Mouse (Mus musculus) ZHBTc4 (cell line): ENCODE measurements around the gene Abca17.

Experiments
- DNase-seq: peaks from one replicate; pipeline ENCODE4 v3.0.0-alpha.2; 2011; ENCODE audit warnings: low read depth, low spot score

Abca17 gene

DNA sequence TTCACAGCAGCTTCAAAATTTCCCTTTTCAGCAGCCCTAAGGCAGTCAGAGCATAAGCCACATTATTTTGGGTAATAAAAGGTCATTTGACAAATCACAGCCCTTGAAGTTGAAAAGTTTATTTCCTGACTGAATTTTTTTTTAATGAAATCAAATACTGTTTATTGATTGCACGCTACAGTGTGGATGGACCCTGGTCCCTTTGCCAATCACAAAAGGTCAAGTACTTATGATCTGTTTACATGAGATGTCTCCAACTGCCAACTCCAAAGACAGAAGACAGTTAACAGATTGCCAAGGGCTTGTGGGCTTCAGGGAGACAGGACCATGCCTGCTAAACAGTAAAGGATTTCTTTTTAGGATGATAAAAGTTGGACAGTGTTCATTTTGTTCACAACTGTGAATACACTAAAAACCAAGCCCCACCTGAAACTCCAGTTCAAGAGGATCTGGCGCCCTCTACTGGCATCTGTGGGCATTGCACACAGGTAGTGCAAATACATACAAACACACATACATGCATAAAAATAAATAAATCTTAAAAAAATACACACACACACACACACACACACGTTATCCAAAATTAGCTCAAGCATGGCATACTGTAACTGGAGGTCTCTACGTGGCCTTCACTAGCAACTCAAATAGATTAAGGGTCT lies 107.4 kb downstream of the Abca17 start:
- DNase-seq: peak; percentile 79

DNA sequence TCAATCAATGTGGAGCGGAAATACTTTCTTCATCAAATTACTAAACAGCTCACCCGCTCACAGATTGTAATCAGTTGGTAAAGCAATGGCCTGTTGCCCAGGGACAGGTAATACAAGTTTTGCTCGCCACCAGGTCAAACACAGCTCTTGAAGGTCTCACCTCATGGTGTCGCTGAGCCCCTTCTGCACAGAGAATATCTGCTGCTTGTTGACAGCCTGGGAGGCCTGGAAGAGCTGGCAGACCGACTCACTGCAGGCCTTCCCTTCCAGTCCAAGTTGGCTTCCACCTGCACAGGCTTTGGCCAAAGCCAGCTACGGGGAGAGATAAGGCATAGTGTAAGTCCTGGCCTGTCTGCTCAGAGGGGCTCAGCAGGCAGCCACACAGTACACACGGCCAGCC lies 113.9 kb downstream of the Abca17 start:
- no peak for DNase-seq

DNA sequence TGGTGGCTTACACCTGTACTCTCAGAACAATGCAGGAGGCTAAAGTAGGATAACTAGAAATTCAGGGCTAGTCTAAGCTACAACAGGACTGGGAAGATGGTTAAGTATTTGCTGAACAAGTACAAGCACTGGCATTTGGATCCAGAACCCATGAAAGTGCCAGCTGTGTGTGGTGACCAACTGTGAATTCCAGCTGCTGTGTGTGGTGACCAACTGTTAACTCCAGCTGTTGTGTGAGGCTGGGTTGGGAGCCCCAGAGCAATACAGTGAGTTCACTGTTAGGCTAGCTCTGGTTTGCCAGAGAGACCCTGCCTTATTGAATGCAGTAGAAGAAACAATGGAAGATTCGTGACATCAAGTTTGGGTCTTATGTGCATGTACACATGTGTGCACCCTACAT lies 114.4 kb downstream of the Abca17 start:
- DNase-seq: no peak

DNA sequence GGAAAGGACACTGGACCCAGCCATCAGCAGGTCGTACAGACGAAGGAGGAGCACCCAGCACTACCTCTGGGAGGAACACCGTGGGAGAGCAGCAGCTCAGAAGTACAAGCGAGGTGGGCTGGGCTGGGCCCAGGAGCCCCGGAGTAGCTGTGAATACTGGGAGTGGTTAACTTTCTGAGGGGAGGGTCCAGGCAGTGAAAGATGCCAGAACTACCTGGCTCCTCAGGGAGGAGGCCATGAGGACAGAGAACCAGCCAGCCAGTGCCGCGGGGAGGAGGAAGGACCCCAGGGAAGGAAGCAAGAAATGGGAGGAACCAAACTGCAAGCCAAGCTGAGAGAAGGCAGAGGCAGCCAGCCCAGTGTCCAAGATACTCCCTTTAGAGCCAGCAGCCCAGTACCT lies 122.9 kb downstream of the Abca17 start:
- peak; percentile 60 for DNase-seq

DNA sequence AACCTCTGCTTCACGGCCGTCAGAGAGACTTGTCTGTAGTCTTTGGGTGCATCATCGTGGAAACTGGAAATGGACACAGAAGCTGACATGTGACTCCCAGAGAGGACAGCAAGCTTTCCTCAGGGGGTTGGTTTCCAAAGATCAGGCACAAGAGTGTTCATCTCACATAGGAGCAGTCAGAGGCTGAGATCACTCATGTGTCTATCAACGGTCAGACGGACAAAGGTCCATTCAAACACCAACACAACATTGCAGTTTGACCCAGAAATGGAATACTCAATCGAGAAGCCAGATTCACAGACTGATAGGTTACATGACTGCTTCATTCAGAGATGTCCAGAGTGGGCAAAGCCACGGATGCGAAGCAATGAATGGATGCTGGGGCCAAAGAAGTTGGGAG lies 124.1 kb downstream of the Abca17 start:
- DNase-seq: no peak

DNA sequence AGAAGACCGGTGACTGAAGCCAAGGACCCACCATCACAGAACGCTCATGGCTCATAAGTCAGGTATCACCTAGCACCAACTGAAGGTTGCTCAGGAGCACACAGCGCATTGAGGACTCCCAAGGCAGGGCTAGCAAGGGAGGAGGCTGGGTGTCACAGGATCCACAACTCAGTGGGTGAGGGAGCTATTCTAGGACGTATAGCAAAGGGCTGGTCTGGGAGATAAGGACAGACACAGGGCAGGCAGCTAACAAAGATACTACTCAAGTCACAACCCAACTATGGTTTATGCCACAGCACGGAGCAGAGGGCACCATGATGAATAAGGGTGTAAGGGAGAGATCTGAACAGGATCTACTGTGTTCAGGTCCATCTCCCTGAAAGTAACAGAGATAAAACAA lies 125.0 kb downstream of the Abca17 start:
- DNase-seq: no peak

DNA sequence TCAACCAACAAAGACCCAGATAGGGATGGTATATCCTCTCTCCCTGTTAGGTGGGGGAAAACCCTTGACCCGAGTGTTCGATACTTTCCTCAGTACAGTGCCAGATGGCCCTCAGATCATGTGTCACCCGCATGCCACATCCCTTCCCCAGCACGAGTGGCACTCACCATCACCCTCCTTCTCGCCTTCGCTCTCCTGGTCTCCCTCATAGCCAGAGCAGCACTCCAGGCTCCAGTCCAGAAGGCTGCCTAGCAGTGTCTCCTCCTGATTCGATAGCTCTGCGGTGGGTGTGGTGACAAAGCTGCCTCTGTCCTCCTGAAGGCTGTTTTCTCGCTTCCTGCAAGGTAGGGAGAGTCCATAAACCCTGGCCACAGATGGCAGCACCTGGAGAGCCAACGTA lies 126.1 kb downstream of the Abca17 start:
- DNase-seq: no peak

DNA sequence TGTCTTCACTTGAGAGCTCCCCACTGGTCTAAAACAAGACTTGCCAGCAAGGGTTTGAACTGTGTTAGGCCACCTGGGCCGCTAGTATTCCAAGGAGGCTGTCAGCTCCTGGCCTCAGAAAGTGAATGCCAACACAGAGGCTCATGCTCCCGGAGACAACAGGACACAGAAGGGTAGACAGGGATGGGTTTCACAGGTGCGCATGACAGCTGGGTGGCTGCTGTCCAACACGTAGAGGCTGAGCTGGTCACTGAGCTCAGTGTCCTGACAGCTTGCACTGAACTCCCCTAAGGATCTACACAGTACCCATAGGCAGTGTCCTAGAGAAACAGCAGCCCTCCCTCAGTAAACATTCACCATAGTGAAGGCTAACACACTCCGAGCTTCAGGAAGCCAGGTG lies 127.4 kb downstream of the Abca17 start:
- DNase-seq: no peak

DNA sequence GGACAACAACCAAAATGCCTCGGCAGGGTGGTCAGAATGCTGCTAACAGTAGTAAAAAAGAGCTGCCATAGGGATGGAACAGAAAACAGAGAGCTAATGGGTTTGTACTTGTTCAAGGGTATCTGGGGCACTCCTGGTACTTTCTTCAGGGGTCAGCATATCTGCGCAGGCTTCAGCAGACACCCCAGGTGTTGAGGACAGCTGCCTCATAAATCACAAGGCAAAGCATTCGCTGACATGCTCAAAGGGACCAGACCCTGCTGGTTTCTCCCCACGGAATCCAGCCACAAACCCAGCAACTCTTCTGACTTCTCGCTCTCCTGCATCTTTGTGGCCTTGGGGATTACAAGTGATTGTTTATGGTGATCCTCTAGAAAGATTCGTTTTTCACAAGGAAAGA lies 128.2 kb downstream of the Abca17 start:
- DNase-seq: no peak

DNA sequence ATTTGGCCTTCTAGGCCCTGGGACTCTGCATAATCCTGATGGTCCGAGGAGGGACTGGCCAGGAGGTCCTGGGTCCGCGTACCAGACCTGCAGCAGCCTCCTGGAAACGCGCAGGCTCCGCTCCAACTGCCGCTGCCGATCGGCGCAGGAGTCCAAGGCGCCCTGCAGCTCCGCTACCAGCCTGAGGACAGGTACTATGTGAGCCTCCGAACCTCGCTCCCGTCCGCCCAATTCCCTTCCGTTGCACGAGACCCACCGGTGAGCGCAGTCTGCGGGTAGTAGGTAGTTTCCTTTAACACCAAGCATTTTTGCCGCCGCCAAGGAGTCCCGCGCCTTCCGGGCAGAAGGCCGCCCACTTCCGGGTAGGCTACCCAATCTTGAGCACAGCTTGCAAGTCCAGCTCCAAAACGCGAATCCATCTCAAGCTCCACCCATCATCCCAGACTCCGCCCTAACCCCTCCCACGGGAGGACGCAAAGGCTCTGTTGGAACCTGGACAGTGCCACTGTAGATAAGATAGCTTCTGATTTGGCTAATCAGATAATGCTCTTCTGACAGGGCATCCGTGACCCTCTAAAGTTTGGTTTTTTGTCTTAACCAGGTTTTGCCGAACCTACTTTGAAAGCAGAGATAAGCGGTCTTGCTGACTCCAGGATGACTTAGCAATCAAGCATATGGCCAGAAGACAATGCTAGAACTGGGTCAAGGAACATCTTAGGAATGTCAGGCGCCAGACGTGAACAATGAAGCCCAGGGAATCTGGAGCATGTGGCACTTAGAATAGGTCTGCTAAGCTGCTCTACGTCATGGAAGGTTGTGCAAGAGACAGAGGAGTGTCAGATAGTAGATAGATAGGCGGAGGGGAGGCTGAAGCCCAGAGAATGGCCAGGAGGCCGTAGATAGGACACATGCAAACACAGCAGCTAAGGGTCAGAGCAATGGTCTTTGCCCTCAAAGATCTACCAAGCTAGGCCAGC lies 130.1 kb downstream of the Abca17 start, which contains the start of gene Tedc2:
Tedc2 (minus strand) TSS at position 417 of the 977 bp plus-strand sequence.
- DNase-seq: peak; percentile 97

DNA sequence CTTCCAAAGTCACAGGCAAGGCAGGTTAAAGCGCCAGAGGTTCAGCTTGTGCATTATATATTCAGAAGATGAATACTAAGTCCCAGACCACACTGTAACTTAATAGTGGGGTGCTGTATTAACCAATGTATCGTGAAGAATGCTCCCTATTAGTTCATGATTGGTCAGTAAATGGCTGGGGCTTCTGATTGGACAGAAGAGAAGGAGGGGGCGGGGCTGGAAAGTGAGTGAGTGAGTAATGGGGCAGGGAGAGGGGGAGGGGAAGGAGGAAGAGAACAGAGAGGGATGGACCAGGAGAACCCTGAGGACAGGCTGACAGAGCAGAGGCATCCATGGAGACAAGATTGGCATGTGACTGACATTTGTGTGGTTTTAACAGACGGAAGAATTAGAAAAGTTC lies 134.0 kb downstream of the Abca17 start:
- peak; percentile 90 for DNase-seq
